Mouse (Mus musculus): ENCODE results near the gene Nfix. TPM values are rescaled to one million over a fixed set of nuclear protein-coding genes. Genes with fewer than 3 reads are reported as not detected.
"Not testable (repeated sequence)": the region's sequence is repeated elsewhere in the genome, so short reads cannot be mapped to it uniquely, and the experiment has no call there.

Nfix gene
- total RNA-seq, 2 experiments from 2014 or later = 481 to 528 TPM

DNA sequence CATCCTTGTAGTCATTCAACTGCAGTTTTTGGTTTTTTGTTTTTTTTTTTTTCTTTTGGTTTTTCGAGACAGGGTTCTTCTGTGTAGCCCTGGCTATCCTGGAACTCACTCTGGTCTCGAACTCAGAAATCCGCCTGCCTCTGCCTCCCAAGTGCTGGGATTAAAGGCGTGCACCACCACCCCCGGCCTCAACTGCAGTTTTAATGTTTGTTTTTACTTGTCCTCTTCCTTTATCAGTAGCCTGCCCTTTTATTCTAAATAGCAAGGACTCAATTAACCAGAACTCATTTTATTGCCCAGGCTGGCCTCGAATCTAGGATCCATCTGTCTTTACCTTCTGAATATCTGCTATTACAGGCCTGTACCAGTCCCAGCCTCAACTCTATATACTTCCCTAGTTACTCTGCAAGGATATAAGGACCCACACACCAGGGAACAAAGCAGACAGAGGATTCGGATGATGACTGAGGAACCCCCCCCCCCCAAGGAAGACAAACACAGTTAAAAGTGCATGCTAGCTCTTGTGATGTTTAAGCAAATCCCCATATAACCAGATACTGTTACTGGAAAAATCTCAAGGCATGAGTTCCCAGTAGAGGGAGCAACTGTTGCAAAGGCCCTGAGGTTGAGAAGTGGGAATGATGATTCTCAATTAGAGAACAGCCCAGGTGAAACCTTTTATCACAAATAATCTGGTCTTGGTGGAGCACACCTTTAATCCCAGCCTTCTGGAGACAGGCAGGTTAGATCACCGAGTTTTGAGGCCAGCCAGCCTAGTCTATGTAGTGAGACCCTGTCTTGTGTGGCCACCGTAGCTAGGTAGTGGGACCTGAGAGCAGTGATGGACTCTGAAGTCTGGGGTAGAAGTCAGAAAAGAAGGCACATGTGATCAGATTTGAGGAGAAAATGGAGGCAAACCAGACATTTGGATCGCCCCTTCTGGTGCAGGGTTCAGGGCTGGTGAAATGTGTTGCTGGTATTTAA lies 32.9 kb upstream of the Nfix start:
- no peak for DNase-seq (ENCODE audit: low spot score)

- peak; percentile 75 for DNase-seq (ENCODE audit: low spot score)
Observed at GRCm38 (mm10) chr8:84832034-84832717, 32.0 kb upstream of the Nfix start.

DNA sequence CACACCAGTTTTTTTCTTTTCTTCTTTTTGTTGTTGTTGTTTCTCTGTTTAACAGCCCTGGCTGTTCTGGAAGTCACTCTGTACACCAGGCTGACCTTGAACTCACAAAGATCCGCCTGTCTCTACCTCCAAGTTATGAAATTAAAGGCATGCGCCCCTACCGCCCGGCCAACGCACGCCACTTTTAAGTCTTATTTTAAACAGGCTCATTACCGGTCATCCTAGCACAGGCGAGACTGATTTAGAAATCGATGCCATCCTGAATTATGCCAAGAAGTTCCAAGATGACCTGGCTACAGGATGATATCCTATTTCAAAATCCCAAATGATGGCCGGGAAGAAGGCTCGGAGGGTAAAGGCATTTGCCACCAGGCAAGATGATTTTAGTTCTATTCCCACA lies 31.3 kb upstream of the Nfix start, which contains the start of gene Gadd45gip1:
TSS of gene Gadd45gip1 (plus strand) at position 33 of the 400 bp plus-strand sequence.
- peak; percentile 70 for DNase-seq (ENCODE audit: low spot score)

DNA sequence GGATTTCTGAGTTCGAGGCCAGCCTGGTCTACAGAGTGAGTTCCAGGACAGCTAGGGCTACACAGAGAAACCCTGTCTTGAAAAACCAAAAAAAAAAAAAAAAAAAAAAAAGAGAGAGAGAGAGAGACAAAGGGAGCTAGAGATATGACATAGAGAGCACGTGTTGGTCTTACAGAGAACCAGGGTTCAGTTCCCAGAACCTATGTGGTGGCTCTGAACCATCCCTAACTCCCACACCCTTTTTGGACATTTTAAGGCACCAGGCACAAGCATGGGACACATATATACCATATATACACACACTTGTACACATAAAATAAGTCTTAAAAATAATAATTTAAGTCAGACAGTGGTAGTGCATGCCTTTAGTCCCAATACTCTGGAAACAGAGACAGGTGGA lies 26.4 kb upstream of the Nfix start:
- not testable (repeated sequence) for DNase-seq (ENCODE audit: low spot score)

GRCm38 (mm10) chr8:84825636-84826035 lies 25.5 kb upstream of the Nfix start:
- DNase-seq (ENCODE audit: low spot score) = no peak

DNA sequence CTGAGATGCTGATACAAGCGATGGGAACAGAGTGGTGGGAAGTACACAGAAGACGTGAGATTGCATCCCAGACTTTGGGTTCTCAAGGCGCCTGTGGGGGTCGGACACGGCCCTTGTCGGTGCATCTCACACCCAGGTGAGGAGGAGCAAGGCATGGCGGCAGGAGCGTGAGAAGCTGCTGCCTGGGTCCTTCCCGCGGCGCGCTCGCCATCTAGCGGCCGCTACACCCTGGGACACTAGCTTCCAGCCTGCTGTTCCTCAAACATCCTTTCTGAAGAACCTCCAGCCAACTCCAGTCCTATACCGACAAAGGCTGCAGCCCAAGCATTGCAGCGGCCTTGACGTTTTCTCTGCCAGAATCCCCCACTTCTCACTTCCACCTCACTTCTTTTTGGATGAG lies 23.5 kb upstream of the Nfix start:
- no peak for DNase-seq (ENCODE audit: low spot score)

- no peak for DNase-seq (ENCODE audit: low spot score)
Observed at GRCm38 (mm10) chr8:84822723-84823122, 22.6 kb upstream of the Nfix start, which contains the start of gene Dand5. Dand5 (minus strand) TSS chr8:84822823.

- no peak for DNase-seq (ENCODE audit: low spot score)
Observed at GRCm38 (mm10) chr8:84816117-84816516, 16.0 kb upstream of the Nfix start.

- peak; percentile 99 for DNase-seq (ENCODE audit: low spot score)
Observed at GRCm38 (mm10) chr8:84815547-84815946, 15.4 kb upstream of the Nfix start.

- no peak for DNase-seq (ENCODE audit: low spot score)
Observed at GRCm38 (mm10) chr8:84814555-84815441, 14.7 kb upstream of the Nfix start.

DNA sequence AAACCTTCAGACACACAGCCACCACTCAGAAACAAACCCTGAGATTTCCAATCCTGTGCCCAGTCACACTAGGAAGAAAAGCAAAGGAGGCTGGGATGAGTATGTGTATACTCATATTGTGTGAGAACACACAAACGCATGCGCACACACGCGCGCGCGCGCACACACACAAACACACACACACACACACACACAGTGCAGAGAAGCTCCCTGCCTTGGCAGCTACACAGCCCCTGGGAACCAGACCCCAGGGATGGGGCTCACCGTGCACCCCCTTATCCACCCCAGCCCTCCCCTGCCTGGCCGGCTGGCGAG lies 14.1 kb upstream of the Nfix start:
- DNase-seq (ENCODE audit: low spot score) = no peak

DNA sequence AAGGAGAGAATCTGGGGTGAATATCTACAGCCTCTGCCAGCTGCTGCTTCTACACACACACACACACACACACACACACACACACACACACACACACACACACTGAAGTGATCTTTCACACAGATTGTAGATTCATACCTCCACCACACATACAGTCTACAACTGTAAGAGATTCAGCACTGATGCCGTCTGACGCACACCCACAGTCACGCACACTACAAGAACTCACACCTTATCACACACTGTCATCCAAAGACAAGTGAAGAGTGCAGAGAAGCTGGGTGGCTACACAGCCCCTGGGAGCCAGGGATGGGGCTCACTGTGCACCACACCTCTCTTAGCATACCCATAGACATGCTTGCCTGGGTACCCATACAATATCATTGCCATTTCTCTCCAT lies 13.7 kb upstream of the Nfix start:
- DNase-seq (ENCODE audit: low spot score) = no peak

DNA sequence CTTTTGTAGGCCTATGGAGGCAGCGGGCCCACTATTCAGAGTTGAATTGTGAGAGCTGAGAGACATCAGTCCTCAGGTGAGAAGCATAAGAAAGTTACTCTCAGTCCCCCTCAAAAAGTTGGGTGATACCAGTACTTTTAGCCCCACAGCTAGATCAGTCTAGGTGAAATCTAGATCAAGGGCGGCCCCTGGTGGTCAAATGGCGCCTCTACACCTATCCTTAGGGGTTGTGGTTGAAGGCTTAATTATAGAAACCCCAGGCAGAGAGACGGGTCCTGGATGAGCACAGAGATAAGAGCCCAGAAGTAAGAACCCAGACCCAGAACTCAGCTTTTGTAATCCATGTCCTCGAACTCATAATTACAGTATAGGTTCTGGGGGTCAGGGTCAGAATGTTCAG lies 12.9 kb upstream of the Nfix start:
- peak; percentile 91 for DNase-seq (ENCODE audit: low spot score)

- no peak for DNase-seq (ENCODE audit: low spot score)
Observed at GRCm38 (mm10) chr8:84811303-84811702, 11.2 kb upstream of the Nfix start.

DNA sequence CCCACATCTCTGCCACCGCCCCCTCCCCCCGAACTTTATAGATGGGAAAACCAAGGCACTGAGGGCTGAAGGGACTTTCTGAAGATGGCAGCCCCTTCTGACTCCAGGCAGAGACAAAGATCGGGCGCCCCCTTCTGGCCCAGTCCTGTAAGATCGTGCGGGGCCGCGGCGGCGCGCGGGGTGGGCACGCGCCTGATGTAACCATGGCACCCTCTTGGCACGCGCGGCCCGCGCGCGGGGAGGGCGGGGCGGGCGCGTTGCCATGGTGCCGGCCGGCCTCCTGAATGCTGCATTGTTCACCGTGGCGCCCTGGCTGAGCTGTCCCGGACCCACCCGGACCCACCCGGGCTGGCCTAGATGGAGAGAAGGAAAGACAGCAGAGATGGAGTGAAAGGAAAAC lies 10.8 kb upstream of the Nfix start:
- DNase-seq (ENCODE audit: low spot score) = peak; percentile 92

DNA sequence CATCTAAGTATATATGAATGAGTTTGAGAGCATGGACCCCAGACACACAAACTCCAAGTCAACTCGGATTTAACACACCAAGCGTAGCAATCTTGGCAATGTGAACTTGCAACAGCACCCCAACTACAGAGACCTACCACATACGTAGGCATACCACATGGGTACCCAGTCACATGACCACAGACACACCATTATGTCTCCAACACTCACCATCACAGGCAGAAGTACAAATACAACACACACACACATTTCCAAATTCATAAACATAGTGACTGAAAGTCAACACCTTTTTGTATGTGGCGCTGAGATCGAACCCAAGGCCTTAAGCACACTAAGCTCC lies 9.8 kb upstream of the Nfix start:
- no peak for DNase-seq (ENCODE audit: low spot score)

GRCm38 (mm10) chr8:84809109-84809940 lies 9.2 kb upstream of the Nfix start:
- DNase-seq (ENCODE audit: low spot score) = no peak

GRCm38 (mm10) chr8:84806031-84806430 lies 5.9 kb upstream of the Nfix start:
- no peak for DNase-seq (ENCODE audit: low spot score)

DNA sequence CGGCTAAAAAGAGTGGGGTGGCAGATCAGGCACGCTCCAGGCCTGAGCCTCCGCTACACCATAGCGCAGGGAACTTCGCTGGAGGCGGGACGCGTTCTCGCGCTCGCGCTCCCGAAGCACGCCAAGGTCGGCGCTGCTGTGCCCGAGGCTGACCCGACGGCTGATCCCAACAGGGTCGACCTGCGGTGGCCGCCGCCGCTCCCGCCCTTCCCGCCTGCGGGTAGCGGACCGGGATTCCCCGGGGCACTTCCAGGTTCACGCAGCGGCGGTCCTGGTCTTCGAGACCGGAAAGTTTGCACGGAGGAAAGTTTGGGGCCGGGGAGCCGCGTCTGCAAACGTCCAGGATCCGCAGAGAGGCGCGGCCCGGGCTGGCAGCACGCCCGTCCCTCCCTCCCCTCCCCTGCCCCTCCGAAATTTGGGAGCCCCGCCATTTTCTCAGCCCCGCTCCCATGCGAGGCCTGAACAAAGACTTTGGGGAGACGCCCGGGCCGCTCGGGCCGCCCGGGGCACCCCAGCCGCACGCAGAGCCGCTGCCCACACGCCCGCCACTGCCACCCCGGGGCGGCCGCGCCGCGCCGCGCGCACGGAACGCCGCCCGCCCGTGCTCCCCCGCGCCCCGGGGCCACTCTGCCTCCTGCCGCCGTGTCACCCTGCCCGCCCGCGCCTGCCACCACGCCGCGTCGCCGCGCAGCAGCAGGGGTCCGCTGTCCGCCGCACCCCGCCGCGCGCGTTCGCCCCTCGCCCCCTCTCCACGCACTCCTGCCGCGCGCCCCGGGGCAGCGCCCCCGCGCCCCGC lies 810 bp downstream of the Nfix start:
- peak; percentile 59 for DNase-seq (ENCODE audit: low spot score)
